Mouse (Mus musculus) B cell, adult 62 days (primary cell): ENCODE data around the gene Zfp346. TPM values are rescaled to one million over a fixed set of nuclear protein-coding genes. Genes with fewer than 3 reads are reported as not detected.

ENCODE experiments used
- total RNA-seq: library from RNA; stranded (reverse); gene quantifications from 4 replicates; pipeline ENCODE4 v1.2.4, GENCODE M21; 2023

Zfp346 gene
- total RNA-seq, result 21.9 to 26.8 TPM (median 24.0 TPM) in 4 replicates

DNA sequence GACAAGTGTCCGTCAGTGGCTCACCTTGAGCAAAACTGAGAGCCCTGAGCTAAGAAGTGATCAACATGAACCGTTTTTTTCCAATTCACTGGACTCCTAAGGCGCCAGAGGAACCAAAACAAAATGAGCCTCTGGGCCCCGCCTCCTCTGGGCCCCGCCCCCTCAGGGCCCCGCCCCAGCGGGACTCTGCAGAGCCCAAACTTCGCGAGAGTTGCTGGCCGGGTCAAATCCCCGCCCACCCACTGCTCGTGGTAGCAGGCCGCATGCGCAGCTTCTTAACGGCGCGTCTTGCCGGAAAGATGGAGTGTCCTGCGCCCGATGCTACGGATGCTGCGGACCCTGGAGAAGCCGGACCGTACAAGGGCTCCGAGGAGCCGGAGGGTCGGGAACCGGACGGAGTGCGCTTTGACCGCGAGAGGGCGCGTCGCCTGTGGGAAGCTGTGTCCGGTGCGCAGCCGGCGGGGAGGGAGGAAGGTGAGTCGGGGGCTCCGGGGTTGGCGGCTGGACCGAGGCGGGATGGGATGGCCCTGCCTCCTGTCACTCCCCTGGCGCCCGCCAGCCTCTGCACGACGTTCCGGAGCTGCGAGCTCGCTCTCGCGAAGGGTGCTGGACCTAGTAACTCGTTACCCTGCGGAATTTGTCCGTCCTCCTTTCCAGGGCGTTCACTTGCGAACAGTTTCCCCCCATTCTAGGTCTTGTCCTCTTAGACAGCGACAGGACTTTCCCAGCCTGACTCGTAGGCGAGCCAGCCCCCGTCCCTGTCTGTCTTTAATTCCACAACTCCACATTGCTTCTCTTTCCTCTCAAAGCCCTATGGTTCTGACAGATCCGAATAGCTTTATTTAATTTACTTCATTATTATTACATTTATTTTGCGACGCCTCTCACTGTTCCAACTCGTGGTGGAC lies at the start of gene Zfp346:
Gene Zfp346 (plus strand): TSS at position 267 of the 908 bp plus-strand sequence.

DNA sequence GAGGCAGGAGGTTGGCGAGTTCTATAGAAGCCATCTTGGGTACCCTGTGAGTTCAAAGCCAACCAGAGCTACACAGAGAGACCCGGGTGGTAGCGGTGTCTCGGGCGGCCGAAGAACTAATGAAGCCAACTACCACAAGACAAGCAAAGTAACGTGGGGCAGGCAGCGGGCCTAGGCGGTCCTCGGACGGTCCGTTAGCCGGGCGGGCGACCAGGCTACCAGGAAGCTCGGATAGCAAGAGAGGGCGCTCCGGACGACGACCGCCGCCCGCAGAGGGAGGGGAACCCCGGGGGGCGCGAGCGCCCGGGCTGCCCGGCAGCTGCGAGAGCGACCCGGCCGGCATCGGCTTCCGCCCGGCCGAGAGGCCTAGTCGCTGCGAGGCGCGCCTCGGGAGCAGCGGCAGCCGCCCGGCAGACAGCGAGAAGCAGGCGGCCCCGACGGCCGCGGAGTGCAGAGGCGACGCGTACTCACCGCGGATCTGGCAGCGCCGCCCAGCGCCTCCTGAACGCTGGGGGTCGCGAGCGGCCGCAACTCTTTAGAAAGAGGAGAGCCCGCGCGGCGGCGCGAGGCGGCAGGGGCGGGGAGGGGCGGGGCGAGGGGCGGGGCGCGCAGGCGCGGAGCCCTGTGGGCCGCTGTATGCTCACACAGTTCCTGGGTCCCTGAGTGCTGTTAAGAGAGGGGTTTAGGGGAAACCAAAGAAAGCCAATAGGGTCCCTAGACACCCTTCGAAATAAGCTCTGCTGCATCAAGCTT lies 5.2 kb upstream of the Zfp346 start, which contains the start of gene Uimc1:
Gene Uimc1 (minus strand): TSS at position 575 of the 753 bp plus-strand sequence.

DNA sequence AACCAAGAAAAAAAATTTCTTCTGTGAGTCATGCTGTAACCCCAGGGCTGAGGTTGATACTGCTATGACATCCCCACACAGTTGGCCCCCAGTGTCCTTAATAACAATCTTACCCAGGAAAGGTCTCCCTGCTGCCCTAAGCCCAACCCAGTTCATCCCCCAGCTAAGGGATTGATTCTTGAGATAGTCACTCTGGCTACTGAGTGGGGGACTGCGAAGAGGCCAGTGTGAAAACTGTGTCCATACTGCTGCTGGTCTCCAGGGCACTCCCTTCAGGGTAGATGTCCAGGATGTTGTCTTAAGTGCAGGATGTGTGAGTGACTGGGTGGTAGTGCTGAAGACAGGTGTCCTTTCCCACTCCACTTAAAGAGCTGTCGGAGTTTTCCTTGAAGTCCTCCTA lies 28.3 kb downstream of the Zfp346 start, which contains the start of gene Gm17617:
Gene Gm17617 (minus strand): TSS at position 101 of the 400 bp plus-strand sequence.

DNA sequence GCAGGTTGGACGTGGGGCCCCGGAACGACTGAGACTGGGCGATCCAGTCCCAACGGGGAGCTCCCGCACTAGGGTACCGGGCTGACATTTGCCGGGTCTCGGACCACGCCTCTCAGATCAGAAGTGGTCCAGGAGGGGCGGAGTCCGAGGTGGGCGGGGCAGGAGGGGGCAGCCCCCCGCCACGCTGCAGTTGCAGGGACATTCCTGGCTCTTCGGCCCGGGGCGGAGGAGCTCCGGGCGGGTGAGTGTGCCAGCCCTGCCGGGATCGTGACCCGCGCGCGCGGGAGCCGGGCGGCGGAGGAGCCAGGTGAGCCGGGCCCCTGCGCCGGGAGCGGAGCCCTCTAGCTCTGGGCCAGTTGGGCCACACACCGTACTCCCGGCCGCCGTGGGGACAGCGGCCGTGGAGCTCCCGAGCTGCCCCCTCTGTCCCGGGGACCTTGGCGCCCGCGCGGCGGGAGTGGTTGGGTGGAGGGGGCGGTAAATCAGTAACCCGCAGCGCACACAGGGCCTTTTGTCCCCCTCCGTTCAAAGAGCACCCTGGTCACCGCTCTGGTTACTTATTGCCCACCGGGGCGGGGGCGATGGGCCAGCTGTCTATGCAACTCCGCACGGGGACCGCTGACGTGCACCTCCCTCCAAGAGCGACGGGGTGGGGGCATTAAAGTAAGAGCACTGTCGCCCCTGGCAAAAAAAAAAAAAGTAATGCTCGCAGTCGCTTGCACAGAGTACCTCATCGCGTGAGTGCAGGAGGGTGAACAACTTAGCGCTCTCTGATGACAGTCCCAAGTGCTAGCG lies 47.7 kb downstream of the Zfp346 start, which contains the start of gene Fgfr4:
Gene Fgfr4 (plus strand): TSS at position 20 of the 795 bp plus-strand sequence.

Other genes with a start within 250 kb of the Zfp346 start
- 0.30 TPM in 1 of 4 replicates, not detected in the others for gene Unc5a, start 155.9 kb upstream of the Zfp346 start, total RNA-seq
- gene Hk3, start 83.9 kb upstream of the Zfp346 start, total RNA-seq, result 0.98 to 3.3 TPM (median 1.9 TPM) in 4 replicates
- gene Uimc1, start 5.0 kb upstream of the Zfp346 start, total RNA-seq, result 71.4 to 77.7 TPM (median 73.3 TPM) in 4 replicates
- gene Gm17617, start 28.2 kb downstream of the Zfp346 start, total RNA-seq, result not detected in 4 replicates
- gene Fgfr4, start 47.3 kb downstream of the Zfp346 start, total RNA-seq, result not detected in 4 replicates
- gene Nsd1, start 104.5 kb downstream of the Zfp346 start, total RNA-seq, result 189 to 199 TPM (median 192 TPM) in 4 replicates
- 127 to 141 TPM (median 134 TPM) in 4 replicates for gene Prelid1, start 215.2 kb downstream of the Zfp346 start, total RNA-seq
- 52.1 to 59.6 TPM (median 56.7 TPM) in 4 replicates for gene Rab24, start 216.6 kb downstream of the Zfp346 start, total RNA-seq
- gene Mxd3, start 224.5 kb downstream of the Zfp346 start, total RNA-seq, result 0.40 to 1.3 TPM (median 0.82 TPM) in 4 replicates